Mouse (Mus musculus) splenic B cell, adult 2 months (primary cell): ENCODE measurements at regions not wholly inside any gene's neighbourhood (a gene's known extent, or its start where the extent isn't known, plus 50 kb on each side); places are given as distances from the start of the nearest gene placed in this dataset.

Experiments
- DNase-seq: peaks from one replicate; pipeline ENCODE4 v3.0.0-alpha.2; 2011; ENCODE audit warnings: low read depth, low spot score
- H3K27me3 ChIP-seq: 2 replicates; pipeline ENCODE4 v1.6.1; 2012; ENCODE audit warnings: mild to moderate bottlenecking, low read length, moderate library complexity, mixed read lengths; ENCODE audit not compliant: control insufficient read depth, poor library complexity, insufficient read depth, severe bottlenecking
- H3K36me3 ChIP-seq: 2 replicates; pipeline ENCODE4 v1.6.1; 2012; ENCODE audit warnings: mild to moderate bottlenecking, low read length, moderate library complexity, mixed read lengths; ENCODE audit not compliant: control insufficient read depth, poor library complexity, insufficient read depth, severe bottlenecking

DNA sequence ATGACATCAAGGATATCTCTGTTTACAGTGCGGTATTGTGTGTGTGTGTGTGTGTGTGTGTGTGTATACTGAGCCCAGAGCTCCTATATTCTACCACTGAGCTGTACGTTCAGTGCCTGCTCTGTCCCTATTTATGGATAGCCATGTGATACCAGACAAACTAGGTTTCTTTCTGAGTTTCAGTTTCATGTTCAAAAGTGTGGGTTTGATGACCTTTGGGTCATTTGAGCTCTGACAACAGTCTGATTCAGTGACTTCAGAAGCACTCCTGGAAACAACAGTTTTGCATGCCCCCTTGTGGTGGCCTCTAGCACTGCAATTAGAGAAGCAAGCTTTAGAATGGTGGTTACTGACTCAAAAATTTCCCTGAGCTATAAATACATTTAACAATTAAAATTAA lies 50.9 kb upstream of the Tent2 start:
- no peaks in the 10 kb centered on the region for H3K27me3 ChIP-seq
- no peaks in the 10 kb centered on the region for H3K36me3 ChIP-seq

DNA sequence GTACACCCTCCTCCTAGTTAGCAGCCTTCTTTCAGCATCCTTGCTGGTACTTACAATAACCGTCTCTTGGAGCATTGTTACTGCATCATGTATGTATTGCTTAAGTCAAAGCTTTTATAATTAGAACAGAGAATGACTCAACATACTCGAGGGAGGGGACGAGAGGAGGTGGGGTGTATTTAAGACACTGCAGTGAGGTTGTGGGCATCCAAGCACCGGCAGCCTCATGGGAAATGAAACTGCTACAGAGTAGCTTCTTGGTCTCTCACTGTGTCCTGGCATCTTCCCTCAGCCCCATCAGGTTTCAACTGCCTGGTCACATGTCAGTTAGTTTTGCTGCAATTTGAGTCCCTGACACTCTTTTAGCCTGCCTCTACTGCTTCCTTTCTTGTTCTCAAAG lies 50.7 kb upstream of the Homer1 start:
- H3K27me3 ChIP-seq: no peaks in the 10 kb centered on the region
- DNase-seq: peak; percentile 43
- H3K36me3 ChIP-seq: no peaks in the 10 kb centered on the region

More for the DNA sequence above, 50.9 kb upstream of the Tent2 start:
- peak; percentile 89 for DNase-seq
